Mouse (Mus musculus): ENCODE data around the gene Col7a1. TPM values are rescaled to one million over a fixed set of nuclear protein-coding genes. Genes with fewer than 3 reads are reported as not detected.

Gene Col7a1
- polyA plus RNA-seq, 1 experiment from 2014 or later = 4.5 TPM

DNA sequence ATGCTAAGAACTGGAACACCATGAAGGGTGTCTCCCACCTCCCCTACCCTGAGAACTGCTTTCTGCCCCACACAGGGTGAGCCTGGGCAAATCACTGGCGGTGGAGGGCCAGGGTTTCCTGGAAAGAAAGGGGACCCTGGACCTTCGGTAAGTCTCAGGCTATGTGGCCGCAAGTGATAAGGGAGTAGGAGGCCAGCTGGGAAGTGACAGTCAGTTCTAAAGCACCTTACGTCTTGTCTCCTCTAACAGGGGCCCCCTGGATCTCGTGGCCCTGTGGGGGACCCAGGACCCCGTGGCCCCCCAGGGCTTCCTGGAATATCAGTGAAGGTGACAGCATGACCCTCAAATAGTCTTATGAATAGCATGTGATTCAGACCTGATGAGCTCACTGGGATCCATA, 11.0 kb downstream of the Col7a1 start:
- H3K9ac ChIP-seq (replicated peaks; ENCODE audit: low read depth, low read length) = no peak overlapping the region
- 82% methylated on average over 6 of the region's 6 CpGs for WGBS
- no peak overlapping the region for H3K4me2 ChIP-seq (replicated peaks; ENCODE audit: low read depth, low read length)
- H3K36me3 ChIP-seq (ENCODE audit: control insufficient read depth, insufficient read depth, low read length) = no peaks in the 10 kb centered on the region
- no peak overlapping the region for H3K27ac ChIP-seq (ENCODE audit: low read length)
- no peaks in the 10 kb centered on the region for H3K27me3 ChIP-seq (ENCODE audit: control insufficient read depth, insufficient read depth, low read length)
- H3K4me1 ChIP-seq (ENCODE audit: control insufficient read depth, insufficient read depth, low read length) = no peaks in the 10 kb centered on the region
- no peaks in the 10 kb centered on the region for H3K9me3 ChIP-seq (ENCODE audit: control insufficient read depth, low read depth, low read length)
- ATAC-seq (ENCODE audit: insufficient number of reproducible peaks, insufficient read depth, low FRiP score, low read depth) = no peak
- no peak overlapping the region for H3K4me3 ChIP-seq (ENCODE audit: low read depth, low read length)

- ATAC-seq (ENCODE audit: insufficient number of reproducible peaks, insufficient read depth, low FRiP score, low read depth) = no peak
- Histone ChIP-seq H3K4me3 (ENCODE audit: low read depth, low read length) (no peak overlapping the region), H3K27me3 (ENCODE audit: control insufficient read depth, insufficient read depth, low read length) (no peaks in the 10 kb centered on the region), H3K9ac (replicated peaks; ENCODE audit: low read depth, low read length) (no peak overlapping the region), H3K27ac (ENCODE audit: low read length) (no peak overlapping the region), H3K4me1 (ENCODE audit: control insufficient read depth, insufficient read depth, low read length) (no peaks in the 10 kb centered on the region), H3K9me3 (ENCODE audit: control insufficient read depth, low read depth, low read length) (no peaks in the 10 kb centered on the region), H3K36me3 (ENCODE audit: control insufficient read depth, insufficient read depth, low read length) (no peaks in the 10 kb centered on the region), H3K4me2 (replicated peaks; ENCODE audit: low read depth, low read length) (no peak overlapping the region)
- 86% methylated on average over 8 of the region's 8 CpGs for WGBS
Observed at GRCm38 (mm10) chr9:108970623-108971022, 17.2 kb downstream of the Col7a1 start.

- no peak overlapping the region for H3K4me3 ChIP-seq (ENCODE audit: low read depth, low read length)
- 85% methylated on average over 9 of the region's 9 CpGs for WGBS
- no peak for ATAC-seq (ENCODE audit: insufficient number of reproducible peaks, insufficient read depth, low FRiP score, low read depth)
- H3K27ac ChIP-seq (ENCODE audit: low read length) = no peak overlapping the region
- no peak overlapping the region for H3K4me2 ChIP-seq (replicated peaks; ENCODE audit: low read depth, low read length)
- H3K9ac ChIP-seq (replicated peaks; ENCODE audit: low read depth, low read length) = no peak overlapping the region
- no peaks in the 10 kb centered on the region for H3K9me3 ChIP-seq (ENCODE audit: control insufficient read depth, low read depth, low read length)
- H3K27me3 ChIP-seq (ENCODE audit: control insufficient read depth, insufficient read depth, low read length) = no peaks in the 10 kb centered on the region
- H3K4me1 ChIP-seq (ENCODE audit: control insufficient read depth, insufficient read depth, low read length) = no peaks in the 10 kb centered on the region
- H3K36me3 ChIP-seq (ENCODE audit: control insufficient read depth, insufficient read depth, low read length) = no peaks in the 10 kb centered on the region
Observed at GRCm38 (mm10) chr9:108976483-108976882, 23.1 kb downstream of the Col7a1 start.

DNA sequence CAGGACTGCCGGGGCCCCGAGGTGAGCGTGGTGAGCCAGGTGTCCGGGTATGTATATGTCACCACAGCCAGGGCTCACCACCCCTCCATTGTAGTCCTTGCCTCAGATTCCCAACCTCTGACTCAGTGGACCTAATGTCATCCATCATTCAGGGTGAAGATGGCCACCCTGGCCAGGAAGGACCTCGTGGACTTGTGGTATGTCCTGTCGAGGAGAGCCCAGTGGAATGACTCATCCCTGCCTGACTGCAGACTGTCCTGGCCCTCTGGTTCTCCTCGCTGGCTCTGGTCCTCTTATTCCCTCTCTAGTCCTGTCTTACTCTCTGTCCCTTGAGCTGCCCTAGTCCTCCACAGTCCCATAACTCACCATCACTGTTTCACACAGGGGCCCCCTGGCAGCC, 24.6 kb downstream of the Col7a1 start:
- ATAC-seq (ENCODE audit: insufficient number of reproducible peaks, insufficient read depth, low FRiP score, low read depth) = no peak
- H3K4me2 ChIP-seq (replicated peaks; ENCODE audit: low read depth, low read length) = no peak overlapping the region
- 74% methylated on average over 7 of the region's 7 CpGs for WGBS
- H3K9me3 ChIP-seq (ENCODE audit: control insufficient read depth, low read depth, low read length) = no peaks in the 10 kb centered on the region
- H3K27ac ChIP-seq (ENCODE audit: low read length) = no peak overlapping the region
- H3K36me3 ChIP-seq (ENCODE audit: control insufficient read depth, insufficient read depth, low read length) = no peaks in the 10 kb centered on the region
- no peaks in the 10 kb centered on the region for H3K27me3 ChIP-seq (ENCODE audit: control insufficient read depth, insufficient read depth, low read length)
- no peak overlapping the region for H3K4me3 ChIP-seq (ENCODE audit: low read depth, low read length)
- H3K9ac ChIP-seq (replicated peaks; ENCODE audit: low read depth, low read length) = no peak overlapping the region
- no peaks in the 10 kb centered on the region for H3K4me1 ChIP-seq (ENCODE audit: control insufficient read depth, insufficient read depth, low read length)

DNA sequence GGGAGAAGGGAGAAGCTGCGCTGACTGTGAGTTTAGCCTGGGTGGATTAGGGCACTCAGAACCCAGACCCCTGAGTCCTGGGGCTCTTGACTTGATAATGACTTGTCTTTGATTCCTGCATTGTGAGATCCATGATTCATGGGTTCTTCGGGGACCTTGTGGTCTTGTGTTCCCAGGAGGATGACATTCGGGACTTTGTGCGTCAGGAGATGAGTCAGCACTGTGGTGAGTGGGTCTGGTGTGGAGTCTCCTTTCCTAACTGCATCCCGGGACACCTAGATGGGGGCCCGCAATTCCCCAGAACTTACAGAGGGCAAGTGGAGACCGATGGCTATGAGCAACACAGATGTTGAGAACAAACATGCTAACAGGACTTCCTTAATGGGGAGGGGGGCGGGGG, 29.1 kb downstream of the Col7a1 start:
- 73% methylated on average over 8 of the region's 8 CpGs for WGBS
- no peaks in the 10 kb centered on the region for H3K4me1 ChIP-seq (ENCODE audit: control insufficient read depth, insufficient read depth, low read length)
- H3K9me3 ChIP-seq (ENCODE audit: control insufficient read depth, low read depth, low read length) = no peaks in the 10 kb centered on the region
- H3K4me3 ChIP-seq (ENCODE audit: low read depth, low read length) = no peak overlapping the region
- H3K4me2 ChIP-seq (replicated peaks; ENCODE audit: low read depth, low read length) = no peak overlapping the region
- H3K27me3 ChIP-seq (ENCODE audit: control insufficient read depth, insufficient read depth, low read length) = no peaks in the 10 kb centered on the region
- no peak overlapping the region for H3K9ac ChIP-seq (replicated peaks; ENCODE audit: low read depth, low read length)
- H3K36me3 ChIP-seq (ENCODE audit: control insufficient read depth, insufficient read depth, low read length) = no peaks in the 10 kb centered on the region
- ATAC-seq (ENCODE audit: insufficient number of reproducible peaks, insufficient read depth, low FRiP score, low read depth) = no peak
- no peak overlapping the region for H3K27ac ChIP-seq (ENCODE audit: low read length)

DNA sequence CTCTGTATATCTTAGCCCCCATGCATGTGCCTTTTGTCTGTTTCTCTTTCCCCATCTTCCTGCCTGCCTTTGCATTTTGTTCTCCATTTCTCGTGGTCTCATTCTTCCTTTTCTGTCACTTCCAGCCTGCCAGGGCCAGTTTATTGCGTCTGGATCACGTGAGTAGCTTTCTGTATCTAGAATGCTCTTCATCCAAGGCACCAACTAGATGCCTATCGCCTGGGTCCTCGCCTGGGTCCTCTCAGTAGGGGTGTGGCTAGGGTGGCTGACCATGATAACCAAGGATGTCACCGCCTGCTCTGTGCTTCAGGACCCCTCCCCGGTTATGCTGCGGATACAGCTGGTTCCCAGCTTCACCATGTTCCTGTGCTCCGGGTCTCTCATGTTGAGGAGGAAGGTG, 29.8 kb downstream of the Col7a1 start:
- Histone ChIP-seq H3K27me3 (ENCODE audit: control insufficient read depth, insufficient read depth, low read length) (no peaks in the 10 kb centered on the region), H3K27ac (ENCODE audit: low read length) (no peak overlapping the region), H3K4me2 (replicated peaks; ENCODE audit: low read depth, low read length) (no peak overlapping the region), H3K36me3 (ENCODE audit: control insufficient read depth, insufficient read depth, low read length) (no peaks in the 10 kb centered on the region), H3K4me3 (ENCODE audit: low read depth, low read length) (no peak overlapping the region), H3K9ac (replicated peaks; ENCODE audit: low read depth, low read length) (no peak overlapping the region), H3K4me1 (ENCODE audit: control insufficient read depth, insufficient read depth, low read length) (peaks cover 5% of the 10 kb centered on the region), H3K9me3 (ENCODE audit: control insufficient read depth, low read depth, low read length) (no peaks in the 10 kb centered on the region)
- WGBS = 73% methylated on average over 9 of the region's 9 CpGs
- no peak for ATAC-seq (ENCODE audit: insufficient number of reproducible peaks, insufficient read depth, low FRiP score, low read depth)

DNA sequence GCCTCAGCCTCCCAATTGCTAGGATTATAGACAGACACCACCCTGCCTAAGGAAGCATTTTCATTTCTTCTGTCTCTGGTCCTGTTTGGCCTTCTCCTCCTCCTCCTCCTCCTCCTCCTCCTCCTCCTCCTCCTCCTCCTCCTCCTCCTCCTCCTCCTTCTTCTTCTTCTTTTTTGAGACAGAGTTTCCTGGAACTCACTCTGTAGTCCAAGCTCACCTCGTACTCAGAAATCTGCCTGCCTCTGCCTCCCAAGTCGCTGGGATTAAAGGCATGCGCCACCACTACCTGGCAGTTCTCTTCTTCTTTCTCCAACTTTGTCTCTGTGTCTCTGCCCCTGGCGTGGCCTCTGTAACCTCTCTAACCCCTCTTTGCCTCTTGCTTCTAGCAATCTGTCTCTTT, 32.3 kb downstream of the Col7a1 start, which contains the start of gene Ucn2:
Ucn2 (plus strand) TSS at position 301 of the 400 bp plus-strand sequence.
- no peak for ATAC-seq (ENCODE audit: insufficient number of reproducible peaks, insufficient read depth, low FRiP score, low read depth)
- H3K4me2 ChIP-seq (replicated peaks; ENCODE audit: low read depth, low read length) = no peak within 1 kb of the TSS
- no peak within 1 kb of the TSS for H3K9ac ChIP-seq (replicated peaks; ENCODE audit: low read depth, low read length)
- no peaks in the 10 kb centered on the region for H3K9me3 ChIP-seq (ENCODE audit: control insufficient read depth, low read depth, low read length)
- no peaks in the 10 kb centered on the region for H3K36me3 ChIP-seq (ENCODE audit: control insufficient read depth, insufficient read depth, low read length)
- H3K27ac ChIP-seq (ENCODE audit: low read length) = no peak within 1 kb of the TSS
- no peaks in the 10 kb centered on the region for H3K27me3 ChIP-seq (ENCODE audit: control insufficient read depth, insufficient read depth, low read length)
- no peak within 1 kb of the TSS for H3K4me3 ChIP-seq (ENCODE audit: low read depth, low read length)
- peaks cover 14% of the 10 kb centered on the region for H3K4me1 ChIP-seq (ENCODE audit: control insufficient read depth, insufficient read depth, low read length)
- 91% methylated on average over 4 of the region's 4 CpGs for WGBS

DNA sequence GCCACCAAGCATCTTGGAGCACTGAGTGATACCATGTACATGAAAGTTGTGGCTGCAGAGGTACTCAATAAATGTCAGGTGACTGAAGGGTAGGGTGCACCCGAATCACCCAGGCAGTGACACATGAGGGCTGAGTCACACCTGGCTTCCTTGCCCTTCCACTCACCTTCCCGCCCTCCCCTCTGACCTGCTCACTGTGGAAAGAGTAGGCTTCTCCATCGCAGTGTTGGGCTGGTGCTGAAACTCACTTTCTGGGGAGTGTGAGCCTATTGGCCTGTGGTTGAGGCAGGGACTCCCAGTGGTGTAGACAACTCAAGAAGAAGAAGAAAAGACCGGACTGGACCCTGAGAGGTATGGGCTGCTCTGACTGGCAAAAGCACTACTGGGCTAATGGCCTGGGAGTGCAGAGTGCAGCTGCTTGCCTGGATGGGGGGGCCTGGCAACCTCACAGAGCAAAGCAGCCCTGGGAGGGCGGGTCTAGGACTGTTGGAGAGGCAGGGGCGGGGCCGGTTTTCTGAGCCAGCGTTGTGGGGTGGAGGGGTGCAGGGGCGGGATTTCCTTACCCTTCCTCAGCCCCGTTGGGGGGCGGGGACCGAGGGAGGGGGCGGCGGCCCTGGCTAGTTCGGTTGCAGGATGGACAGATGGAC, 34.4 kb downstream of the Col7a1 start:
- Histone ChIP-seq H3K9me3 (ENCODE audit: control insufficient read depth, low read depth, low read length) (no peaks in the 10 kb centered on the region), H3K4me3 (ENCODE audit: low read depth, low read length) (no peak overlapping the region), H3K4me2 (replicated peaks; ENCODE audit: low read depth, low read length) (peak overlapping the region; percentile 25), H3K27me3 (ENCODE audit: control insufficient read depth, insufficient read depth, low read length) (no peaks in the 10 kb centered on the region), H3K27ac (ENCODE audit: low read length) (no peak overlapping the region), H3K9ac (replicated peaks; ENCODE audit: low read depth, low read length) (no peak overlapping the region), H3K36me3 (ENCODE audit: control insufficient read depth, insufficient read depth, low read length) (no peaks in the 10 kb centered on the region), H3K4me1 (ENCODE audit: control insufficient read depth, insufficient read depth, low read length) (peaks cover 15% of the 10 kb centered on the region)
- WGBS = 18% methylated on average over 14 of the region's 15 CpGs
- ATAC-seq (ENCODE audit: insufficient number of reproducible peaks, insufficient read depth, low FRiP score, low read depth) = no peak
